Mouse (Mus musculus) layer of hippocampus, adult 9-10 months (tissue): Measurements from ENCODE around the gene Olfr204.
"Not testable (repeated sequence)": the region's sequence is repeated elsewhere in the genome, so short reads cannot be mapped to it uniquely, and the experiment has no call there.

Experiments used
- DNase-seq: peaks from one replicate; pipeline ENCODE4 v3.0.0; 2022; ENCODE audit warnings: low spot score

The Olfr204 gene

GRCm38 (mm10) chr16:59318148-59318547, at the start of gene Olfr204:
Olfr204 (minus strand) TSS chr16:59318248.
- no peak for DNase-seq

- DNase-seq: no peak
These were observed 45.8 kb upstream of the Olfr204 start, which contains the start of gene Olfr209 for GRCm38 (mm10) chr16:59363893-59364292. Olfr209 (minus strand) TSS chr16:59363993.

- DNase-seq: no peak
These were observed 31.1 kb upstream of the Olfr204 start, which contains the start of gene Olfr206 for GRCm38 (mm10) chr16:59349146-59349545. Olfr206 (minus strand) TSS chr16:59349246.

GRCm38 (mm10) chr16:59331038-59331437, 13.0 kb upstream of the Olfr204 start, which contains the start of gene Olfr205:
Olfr205 (minus strand) TSS chr16:59331138.
- no peak for DNase-seq

GRCm38 (mm10) chr16:59323262-59323661, 5.2 kb upstream of the Olfr204 start:
- DNase-seq: not testable (repeated sequence)

GRCm38 (mm10) chr16:59298581-59298980, 19.5 kb downstream of the Olfr204 start, which contains the start of gene Olfr203:
Olfr203 (plus strand) TSS chr16:59298881.
- DNase-seq: no peak

- not testable (repeated sequence) for DNase-seq
These were observed 30.5 kb downstream of the Olfr204 start for GRCm38 (mm10) chr16:59287576-59287975.

GRCm38 (mm10) chr16:59286693-59287092, 31.4 kb downstream of the Olfr204 start, which contains the start of gene Olfr202:
Olfr202 (minus strand) TSS chr16:59286793.
- DNase-seq: no peak

- no peak for DNase-seq
These were observed 34.6 kb downstream of the Olfr204 start for GRCm38 (mm10) chr16:59283476-59283875.

- no peak for DNase-seq
These were observed 37.5 kb downstream of the Olfr204 start for GRCm38 (mm10) chr16:59280542-59280941.

- not testable (repeated sequence) for DNase-seq
These were observed 45.5 kb downstream of the Olfr204 start, which contains the start of gene Olfr201 for GRCm38 (mm10) chr16:59272532-59272931. Olfr201 (minus strand) TSS chr16:59272632.

- not testable (repeated sequence) for DNase-seq
These were observed 49.0 kb downstream of the Olfr204 start for GRCm38 (mm10) chr16:59269097-59269496.
